Mouse (Mus musculus) neutrophil, adult 5-6 weeks (primary cell): ENCODE data around the gene L3mbtl4. TPM values are rescaled to one million over a fixed set of nuclear protein-coding genes. Genes with fewer than 3 reads are reported as not detected.
"Not testable (repeated sequence)": the region's sequence is repeated elsewhere in the genome, so short reads cannot be mapped to it uniquely, and the experiment has no call there.

Experiments used
- ATAC-seq: fragments of 151-379, 151-347 bp; 2 replicates; pipeline ENCODE4 v1.8.0; 2017; ENCODE audit warnings: mild to moderate bottlenecking, moderate TSS enrichment; ENCODE audit not compliant: insufficient number of reproducible peaks, poor library complexity, low FRiP score, severe bottlenecking; ENCODE audit errors: extremely low read depth
- total RNA-seq: library from RNA; stranded (forward); fragments of 200-1000 nt; gene quantifications from 2 replicates; pipeline ENCODE4 v1.2.3, GENCODE M21; 2017

Gene L3mbtl4
- total RNA-seq, 1 experiment from 2014 or later, result not detected

GRCm38 (mm10) chr17:68338917-68339553 is 65.4 kb downstream of the L3mbtl4 start:
- ATAC-seq, result no peak

- ATAC-seq, result no peak
Measured at GRCm38 (mm10) chr17:68357687-68358086, 84.1 kb downstream of the L3mbtl4 start.

- no peak for ATAC-seq
Measured at GRCm38 (mm10) chr17:68371101-68371500, 97.5 kb downstream of the L3mbtl4 start.

- ATAC-seq, result no peak
Measured at GRCm38 (mm10) chr17:68388481-68388880, 114.9 kb downstream of the L3mbtl4 start.

GRCm38 (mm10) chr17:68405993-68406392 is 132.4 kb downstream of the L3mbtl4 start:
- no peak for ATAC-seq

- ATAC-seq, result not testable (repeated sequence)
Measured at GRCm38 (mm10) chr17:68407121-68407520, 133.5 kb downstream of the L3mbtl4 start.

- ATAC-seq, result no peak
Measured at GRCm38 (mm10) chr17:68422663-68423498, 149.3 kb downstream of the L3mbtl4 start.

- ATAC-seq, result no peak
Measured at GRCm38 (mm10) chr17:68433576-68433975, 160.0 kb downstream of the L3mbtl4 start.

- ATAC-seq, result no peak
Measured at GRCm38 (mm10) chr17:68450921-68451320, 177.3 kb downstream of the L3mbtl4 start.

- ATAC-seq, result no peak
Measured at GRCm38 (mm10) chr17:68461471-68461870, 187.9 kb downstream of the L3mbtl4 start.

- no peak for ATAC-seq
Measured at GRCm38 (mm10) chr17:68467311-68467710, 193.7 kb downstream of the L3mbtl4 start.

GRCm38 (mm10) chr17:68490065-68490691 is 216.6 kb downstream of the L3mbtl4 start:
- ATAC-seq, result no peak

GRCm38 (mm10) chr17:68492231-68492630 is 218.6 kb downstream of the L3mbtl4 start:
- no peak for ATAC-seq

- ATAC-seq, result not testable (repeated sequence)
Measured at GRCm38 (mm10) chr17:68502998-68503397, 229.4 kb downstream of the L3mbtl4 start.

GRCm38 (mm10) chr17:68559698-68560097 is 286.1 kb downstream of the L3mbtl4 start:
- ATAC-seq, result no peak

- ATAC-seq, result no peak
Measured at GRCm38 (mm10) chr17:68560264-68560663, 286.7 kb downstream of the L3mbtl4 start.

- no peak for ATAC-seq
Measured at GRCm38 (mm10) chr17:68571806-68572205, 298.2 kb downstream of the L3mbtl4 start.

GRCm38 (mm10) chr17:68585195-68585594 is 311.6 kb downstream of the L3mbtl4 start:
- ATAC-seq, result no peak

- ATAC-seq, result no peak
Measured at GRCm38 (mm10) chr17:68591619-68592018, 318.0 kb downstream of the L3mbtl4 start.

GRCm38 (mm10) chr17:68602744-68603143 is 329.1 kb downstream of the L3mbtl4 start:
- ATAC-seq, result no peak
